25 mouse cellular contexts compared by ENCODE assay signal in genomic region chr11:82173491-82173890, GRCm38 (mm10). TPM values are rescaled to one million over a fixed set of nuclear protein-coding genes. Genes with fewer than 3 reads are reported as not detected.
"Had no signal": no experiment of that assay in that cellular context is flagged by ENCODE, and none has a peak within 500 bp of the region (broad histone marks: within the 10 kb centered on the region; RNA-seq: fewer than 3 reads in every experiment).

No protein-coding gene starts in this region.

- H3K27ac ChIP-seq: liver, embryonic 13.5 days; midbrain, embryonic 10.5 days; midbrain, embryonic 13.5 days; neural tube, embryonic 13.5 days; stomach, postnatal 0 days had no signal

- H3K36me3 ChIP-seq: liver, embryonic 13.5 days; midbrain, embryonic 10.5 days; midbrain, embryonic 13.5 days; neural tube, embryonic 13.5 days had no signal

- H3K9ac ChIP-seq: liver, embryonic 13.5 days; lung, embryonic 14.5 days; midbrain, embryonic 13.5 days; neural tube, embryonic 13.5 days had no signal

- H3K27me3 ChIP-seq: liver, embryonic 13.5 days had no signal

- H3K4me2 ChIP-seq: liver, embryonic 13.5 days; lung, embryonic 14.5 days; midbrain, embryonic 13.5 days; neural tube, embryonic 13.5 days had no signal

- H3K4me1 ChIP-seq: liver, embryonic 13.5 days; midbrain, embryonic 10.5 days; midbrain, embryonic 13.5 days; neural tube, embryonic 13.5 days had no signal

- H3K9me3 ChIP-seq: liver, embryonic 13.5 days; midbrain, embryonic 10.5 days; midbrain, embryonic 13.5 days; neural tube, embryonic 13.5 days had no signal

- ATAC-seq: lung, postnatal 0 days; midbrain, embryonic 13.5 days; midbrain, embryonic 16.5 days had no signal

- H3K4me3 ChIP-seq: liver, embryonic 13.5 days; megakaryocyte, embryonic 14.5 days; midbrain, embryonic 10.5 days; midbrain, embryonic 13.5 days; myocyte; neural tube, embryonic 13.5 days had no signal

- DNase-seq: kidney, adult 9 months; kidney, postnatal 14 days; kidney, postnatal 4 days; left cerebral cortex, postnatal 4 days; liver, embryonic 13.5 days; lung, embryonic 14.5 days; thymus, postnatal 25 days had no signal

RNA-seq across cellular contexts. Expression of gene Ccl8, which starts 58.5 kb away (rescaled TPM):
- total RNA-seq: layer of hippocampus, adult 18-20 months; layer of hippocampus, postnatal 14 days; left cerebral cortex, adult 8-10 months; left cerebral cortex, postnatal 4 days; liver, adult 2 months; monocyte, adult 5-6 weeks; neutrophil, adult 5-6 weeks had no signal
- polyA plus RNA-seq: kidney, embryonic 16.5 days; limb, embryonic 14.5 days; liver, adult 2 months; liver, embryonic 13.5 days; liver, embryonic 16.5 days; lung, embryonic 14.5 days; midbrain, embryonic 10.5 days; midbrain, embryonic 13.5 days; midbrain, embryonic 16.5 days; neural tube, embryonic 13.5 days; stomach, embryonic 14.5 days; stomach, postnatal 0 days had no signal
